Mouse (Mus musculus) erythroblast, embryonic 14.5 days (primary cell): ENCODE measurements at regions not wholly inside any gene's neighbourhood (a gene's known extent, or its start where the extent isn't known, plus 50 kb on each side); places are given as distances from the start of the nearest gene placed in this dataset.
"Not testable (repeated sequence)": the region's sequence is repeated elsewhere in the genome, so short reads cannot be mapped to it uniquely, and the experiment has no call there.

Source experiments
- H3K27me3 ChIP-seq: 2 replicates; pipeline ENCODE4 v1.6.1; 2012; ENCODE audit warnings: inconsistent platforms; ENCODE audit not compliant: control insufficient read depth
- H3K36me3 ChIP-seq: 2 replicates; pipeline ENCODE4 v1.6.1; 2012; ENCODE audit warnings: mild to moderate bottlenecking, inconsistent platforms; ENCODE audit not compliant: control insufficient read depth
- H3K4me1 ChIP-seq: 2 replicates; pipeline ENCODE4 v1.6.1; 2012; ENCODE audit warnings: inconsistent platforms; ENCODE audit not compliant: control insufficient read depth
- H3K4me3 ChIP-seq: replicated peaks from 2 replicates; pipeline ENCODE3; 2012; ENCODE audit warnings: moderate library complexity, mild to moderate bottlenecking, inconsistent platforms
- H3K9me3 ChIP-seq: 2 replicates; pipeline ENCODE4 v1.6.1; 2012; ENCODE audit warnings: low read length, inconsistent platforms, mixed read lengths; ENCODE audit not compliant: control insufficient read depth
- GATA1 ChIP-seq: IDR thresholded peaks from 2 replicates; pipeline ENCODE4 v1.6.1; 2012; ENCODE audit warnings: low read length, inconsistent platforms, mixed read lengths
- TAL1 ChIP-seq: IDR thresholded peaks from 3 replicates; pipeline ENCODE4 v1.6.1; 2012; ENCODE audit warnings: low read length, inconsistent platforms, mixed read lengths

- H3K4me1 ChIP-seq = no peaks in the 10 kb centered on the region
- H3K9me3 ChIP-seq = no peaks in the 10 kb centered on the region
- H3K27me3 ChIP-seq = no peaks in the 10 kb centered on the region
- no peaks in the 10 kb centered on the region for H3K36me3 ChIP-seq
- no peak overlapping the region for H3K4me3 ChIP-seq
- TF ChIP-seq GATA1 (no peak), TAL1 (no peak)
These were observed 225.1 kb upstream of the Olfr1507 start for GRCm38 (mm10) chr14:52720640-52721039.

GRCm38 (mm10) chr14:52700851-52701250, 205.3 kb upstream of the Olfr1507 start:
- H3K27me3 ChIP-seq = not testable (repeated sequence)

GRCm38 (mm10) chr14:52683636-52684035, 188.1 kb upstream of the Olfr1507 start:
- not testable (repeated sequence) for H3K9me3 ChIP-seq, H3K4me1 ChIP-seq, H3K4me3 ChIP-seq, H3K27me3 ChIP-seq, H3K36me3 ChIP-seq

More at GRCm38 (mm10) chr14:52700851-52701250, 205.3 kb upstream of the Olfr1507 start:
- H3K9me3 ChIP-seq, H3K4me3 ChIP-seq, H3K36me3 ChIP-seq, H3K4me1 ChIP-seq: not testable (repeated sequence)

GRCm38 (mm10) chr14:52654355-52654754, 158.8 kb upstream of the Olfr1507 start:
- Histone ChIP-seq H3K27me3 (no peaks in the 10 kb centered on the region), H3K9me3 (no peaks in the 10 kb centered on the region), H3K36me3 (no peaks in the 10 kb centered on the region), H3K4me1 (no peaks in the 10 kb centered on the region), H3K4me3 (no peak overlapping the region)
- TF ChIP-seq TAL1 (no peak), GATA1 (no peak)

GRCm38 (mm10) chr14:52638179-52638578, 142.6 kb upstream of the Olfr1507 start:
- no peak for TF ChIP-seq GATA1
- no peak for TF ChIP-seq TAL1
- H3K4me1 ChIP-seq = no peaks in the 10 kb centered on the region

GRCm38 (mm10) chr14:52622184-52622583, 126.6 kb upstream of the Olfr1507 start:
- no peak for TF ChIP-seq GATA1
- no peak for TF ChIP-seq TAL1

More at GRCm38 (mm10) chr14:52638179-52638578, 142.6 kb upstream of the Olfr1507 start:
- Histone ChIP-seq H3K9me3 (no peaks in the 10 kb centered on the region), H3K4me3 (no peak overlapping the region), H3K27me3 (no peaks in the 10 kb centered on the region), H3K36me3 (no peaks in the 10 kb centered on the region)

GRCm38 (mm10) chr14:52580319-52580718, 84.8 kb upstream of the Olfr1507 start:
- H3K27me3 ChIP-seq = no peaks in the 10 kb centered on the region
- H3K4me3 ChIP-seq = no peak overlapping the region
- no peak for TF ChIP-seq GATA1
- TF ChIP-seq TAL1 = no peak
- 0 out of 2 replicates have a peak, but pooled peaks cover 2% of the 10 kb centered on the region for H3K9me3 ChIP-seq
- no peaks in the 10 kb centered on the region for H3K36me3 ChIP-seq
- H3K4me1 ChIP-seq = no peaks in the 10 kb centered on the region

More at GRCm38 (mm10) chr14:52622184-52622583, 126.6 kb upstream of the Olfr1507 start:
- Histone ChIP-seq H3K9me3 (no peaks in the 10 kb centered on the region), H3K4me1 (no peaks in the 10 kb centered on the region), H3K36me3 (no peaks in the 10 kb centered on the region), H3K27me3 (no peaks in the 10 kb centered on the region), H3K4me3 (no peak overlapping the region)

GRCm38 (mm10) chr14:52566920-52567319, 71.4 kb upstream of the Olfr1507 start:
- H3K9me3 ChIP-seq = no peaks in the 10 kb centered on the region
- no peaks in the 10 kb centered on the region for H3K27me3 ChIP-seq
- H3K4me3 ChIP-seq = no peak overlapping the region
- H3K36me3 ChIP-seq = no peaks in the 10 kb centered on the region
- TF ChIP-seq TAL1 (no peak), GATA1 (no peak)
- H3K4me1 ChIP-seq = no peaks in the 10 kb centered on the region

- H3K4me1 ChIP-seq = no peaks in the 10 kb centered on the region
- no peaks in the 10 kb centered on the region for H3K27me3 ChIP-seq
- no peaks in the 10 kb centered on the region for H3K36me3 ChIP-seq
- no peaks in the 10 kb centered on the region for H3K9me3 ChIP-seq
- TF ChIP-seq GATA1 = no peak
- TF ChIP-seq TAL1 = no peak
- H3K4me3 ChIP-seq = no peak overlapping the region
These were observed 70.1 kb upstream of the Olfr1507 start for GRCm38 (mm10) chr14:52565606-52566005.

- H3K4me1 ChIP-seq, H3K36me3 ChIP-seq, H3K27me3 ChIP-seq, H3K9me3 ChIP-seq, H3K4me3 ChIP-seq: not testable (repeated sequence)
These were observed 60.8 kb upstream of the Olfr1507 start for GRCm38 (mm10) chr14:52556340-52556739.
